Mouse (Mus musculus) kidney, adult 2 months (tissue): Measurements from ENCODE around the gene Ucn2. TPM values are rescaled to one million over a fixed set of nuclear protein-coding genes. Genes with fewer than 3 reads are reported as not detected.

Source experiments
- DNase-seq: peaks from one replicate; pipeline ENCODE4 v3.0.0; 2021
- H3K27ac ChIP-seq: fragments of 200-500 bp; 2 replicates; pipeline ENCODE4 v1.5.1; 2012; ENCODE audit warnings: low read depth, low read length, control low read depth, inconsistent platforms; ENCODE audit not compliant: insufficient read depth
- H3K27me3 ChIP-seq: fragments of 200-500 bp; replicated peaks from 2 replicates; pipeline ENCODE4 v1.6.1; 2012; ENCODE audit warnings: mild to moderate bottlenecking, moderate library complexity, low read length, inconsistent platforms; ENCODE audit not compliant: control insufficient read depth, insufficient read depth
- H3K36me3 ChIP-seq: fragments of 200-500 bp; 2 replicates; pipeline ENCODE4 v1.6.1; 2012; ENCODE audit warnings: mild to moderate bottlenecking, moderate library complexity, low read length, inconsistent platforms; ENCODE audit not compliant: control insufficient read depth, insufficient read depth
- H3K4me1 ChIP-seq: fragments of 200-500 bp; 2 replicates; pipeline ENCODE4 v1.6.1; 2011; ENCODE audit warnings: low read length; ENCODE audit not compliant: control insufficient read depth, insufficient read depth
- H3K4me3 ChIP-seq: fragments of 200-500 bp; 2 replicates; pipeline ENCODE4 v1.5.1; 2011; ENCODE audit warnings: mild to moderate bottlenecking, low read depth, low read length, control low read depth; ENCODE audit not compliant: insufficient read depth
- CTCF ChIP-seq: fragments of 200-500 bp; conservative IDR thresholded peaks from 2 replicates; pipeline ENCODE4 v1.5.1; 2011; ENCODE audit warnings: low read depth, mild to moderate bottlenecking, control low read depth, low read length, moderate library complexity, mixed read lengths; ENCODE audit not compliant: insufficient read depth, insufficient read length
- POLR2A ChIP-seq: fragments of 200-500 bp; IDR thresholded peaks from one replicate; pipeline ENCODE4 v1.6.1; 2011; ENCODE audit warnings: low read depth, low read length, control low read depth
- WGBS: fragments of 180-500 bp; shearing (Covaris S2); methylation state at CpG from one replicate; pipeline ENCODE4 v1.1.7; 2018; 5-methylcytosine and 5-hydroxymethylcytosine counted together
- polyA plus RNA-seq: library from polyadenylated mRNA; depleted of rRNA; stranded (reverse); fragments of >200 nt; gene quantifications from 2 replicates; pipeline ENCODE4 v1.2.3, GENCODE M21; 2012; rRNA removed

The Ucn2 gene
- polyA plus RNA-seq, 1 experiment, result 0.11 TPM

DNA sequence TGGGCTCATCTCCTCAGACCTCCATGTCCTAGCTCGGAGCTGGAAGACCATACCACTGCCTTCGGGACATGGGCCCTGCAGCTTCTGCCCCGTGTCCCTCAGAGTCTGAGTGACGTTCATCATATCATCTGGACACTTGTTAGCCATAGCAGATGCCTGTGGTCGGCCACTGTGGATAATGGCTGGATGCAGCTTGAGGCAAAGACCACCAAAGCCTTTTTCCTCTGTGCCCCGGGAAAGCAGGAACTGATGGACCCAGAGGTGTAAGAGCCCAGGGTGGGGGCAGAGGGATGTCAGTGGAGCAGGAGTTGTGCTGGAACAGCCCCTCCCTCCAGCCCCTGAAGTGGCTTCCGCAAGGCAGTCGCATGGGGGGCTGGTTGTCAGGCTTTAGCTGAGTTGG lies 45.9 kb downstream of the Ucn2 start:
- no peak for TF ChIP-seq POLR2A
- no peak for TF ChIP-seq CTCF
- H3K27me3 ChIP-seq, result no peaks in the 10 kb centered on the region
- no peak overlapping the region for H3K4me3 ChIP-seq
- DNase-seq, result no peak
- H3K27ac ChIP-seq, result no peak overlapping the region
- H3K36me3 ChIP-seq, result no peaks in the 10 kb centered on the region
- WGBS, result 84% methylated on average over 8 of the region's 8 CpGs
- no peaks in the 10 kb centered on the region for H3K4me1 ChIP-seq

GRCm38 (mm10) chr9:109032435-109032834 lies 46.6 kb downstream of the Ucn2 start:
- H3K36me3 ChIP-seq, result no peaks in the 10 kb centered on the region
- H3K27me3 ChIP-seq, result no peaks in the 10 kb centered on the region
- DNase-seq, result no peak
- no peak overlapping the region for H3K27ac ChIP-seq
- TF ChIP-seq CTCF (no peak), POLR2A (no peak)
- WGBS, result 78% methylated on average over 6 of the region's 6 CpGs
- no peak overlapping the region for H3K4me3 ChIP-seq
- H3K4me1 ChIP-seq, result no peaks in the 10 kb centered on the region

Other genes starting within 250 kb of the Ucn2 start
- gene Ip6k2, start 202.2 kb upstream of the Ucn2 start, polyA plus RNA-seq, result 68.3 and 78.0 TPM in 2 replicates
- 19.1 and 24.1 TPM in 2 replicates for gene Nckipsd, start 177.6 kb upstream of the Ucn2 start, polyA plus RNA-seq
- gene Celsr3, start 159.7 kb upstream of the Ucn2 start, polyA plus RNA-seq, result 0.18 and 0.19 TPM in 2 replicates
- 33.9 and 37.2 TPM in 2 replicates for gene Slc26a6, start 132.7 kb upstream of the Ucn2 start, polyA plus RNA-seq
- 0.08 TPM in 1 of 2 replicates, not detected in the other for gene Tmem89, start 71.4 kb upstream of the Ucn2 start, polyA plus RNA-seq
- gene Uqcrc1, start 49.4 kb upstream of the Ucn2 start, polyA plus RNA-seq, result 1,190 and 1,260 TPM in 2 replicates
- gene Col7a1, start 32.4 kb upstream of the Ucn2 start, polyA plus RNA-seq, result 1.8 and 2.3 TPM in 2 replicates
- gene Pfkfb4, start 5.8 kb downstream of the Ucn2 start, polyA plus RNA-seq, result 10.6 and 11.3 TPM in 2 replicates
- gene Shisa5, start 52.6 kb downstream of the Ucn2 start, polyA plus RNA-seq, result 467 and 688 TPM in 2 replicates
- 45.2 and 46.7 TPM in 2 replicates for gene Trex1, start 73.7 kb downstream of the Ucn2 start, polyA plus RNA-seq
- gene Atrip, start 88.1 kb downstream of the Ucn2 start, polyA plus RNA-seq, result 20.2 and 20.9 TPM in 2 replicates
- gene Ccdc51, start 96.5 kb downstream of the Ucn2 start, polyA plus RNA-seq, result 11.4 and 11.7 TPM in 2 replicates
- 42.4 and 80.7 TPM in 2 replicates for gene Tma7, start 96.6 kb downstream of the Ucn2 start, polyA plus RNA-seq
- 16.7 and 21.7 TPM in 2 replicates for gene Plxnb1, start 109.4 kb downstream of the Ucn2 start, polyA plus RNA-seq
- gene Fbxw21, start 176.0 kb downstream of the Ucn2 start, polyA plus RNA-seq, result not detected in 2 replicates
- not detected in 2 replicates for gene Fbxw13, start 210.0 kb downstream of the Ucn2 start, polyA plus RNA-seq
- not detected in 2 replicates for gene Fbxw20, start 248.7 kb downstream of the Ucn2 start, polyA plus RNA-seq